In the genomic region with DNA sequence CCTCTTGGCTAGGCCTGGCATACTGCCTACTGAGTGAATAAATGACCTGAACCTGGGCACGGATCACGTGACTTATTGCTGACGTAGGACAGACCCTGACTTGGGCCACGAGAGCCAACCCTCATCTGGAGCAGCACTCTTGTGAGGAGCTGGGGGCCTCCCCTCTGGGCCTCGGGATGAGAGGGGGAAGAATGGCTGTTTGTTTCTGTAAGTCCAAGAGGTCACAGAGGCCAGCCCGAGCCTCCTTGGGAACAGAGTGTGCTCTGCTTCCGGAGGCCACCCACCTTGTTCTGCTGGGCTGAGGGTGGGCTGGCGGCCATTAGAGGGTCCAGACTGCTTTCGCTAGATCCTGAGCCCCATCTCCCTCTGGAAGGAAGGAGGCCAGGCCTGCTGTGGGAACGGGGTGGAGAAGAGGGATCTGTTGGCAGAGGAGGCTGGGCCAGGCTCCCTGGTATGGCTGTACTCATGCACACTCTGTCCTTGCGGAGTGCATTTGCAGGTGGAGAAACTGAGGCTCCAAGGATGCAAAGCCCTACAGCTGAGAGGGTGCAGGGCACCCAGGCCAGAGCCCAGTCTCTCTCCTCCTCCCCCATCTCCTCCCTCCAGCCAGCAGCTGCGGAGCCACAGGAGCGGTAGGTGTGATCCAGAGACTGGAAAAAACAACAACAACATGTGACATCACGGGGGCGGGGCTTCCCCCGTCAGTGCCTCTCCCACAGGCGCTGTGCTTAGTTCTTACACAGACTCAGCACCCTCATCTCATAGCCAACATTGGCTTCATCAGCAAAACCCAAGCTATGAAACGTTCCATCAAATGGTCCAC, we compare ENCODE assay signal across 8 mouse cellular contexts. TPM values are rescaled to one million over a fixed set of nuclear protein-coding genes. Genes with fewer than 3 reads are reported as not detected.
DNase-seq lines count a peak whose midpoint lies in the region; ATAC-seq and TF ChIP-seq lines count a peak whose summit lies in the region.

No protein-coding gene starts in this region.

- ATAC-seq in forebrain, postnatal 0 days: peak; percentile 58
- peak; percentile 32; the same call in 1 of the 2 replicates for ATAC-seq in hindbrain, embryonic 12.5 days (ENCODE audit: low FRiP score)
- ATAC-seq in limb, embryonic 12.5 days (ENCODE audit: insufficient number of reproducible peaks, insufficient read depth, low FRiP score, low TSS enrichment, low read depth): peak; percentile 37; the same call in 1 of the 2 replicates
- ATAC-seq in midbrain, embryonic 16.5 days: peak; percentile 9; the same call in 1 of the 2 replicates
- no peak for ATAC-seq in activated CD4-positive, CD25-positive, alpha-beta regulatory T cell, adult 4 months

- TF ChIP-seq CTCF in C2C12 (IDR thresholded peaks at IDR 0.05; ENCODE audit: control insufficient read depth, insufficient read depth, insufficient read length): no peak
- TF ChIP-seq CTCF in forebrain, postnatal 0 days (IDR thresholded peaks at IDR 0.05; ENCODE audit: low read depth): no peak

- H3K4me2 ChIP-seq in forebrain, postnatal 0 days (ENCODE audit: low read depth): no peak overlapping the region
- peak overlapping the region; percentile 19; the same call in 1 of the 2 replicates for H3K4me2 ChIP-seq in hindbrain, embryonic 12.5 days (replicated peaks)
- peak overlapping the region; percentile 41 for H3K4me2 ChIP-seq in limb, embryonic 12.5 days
- H3K4me2 ChIP-seq in midbrain, embryonic 16.5 days (ENCODE audit: low read length): no peak overlapping the region

- H3K36me3 ChIP-seq in C2C12 (ENCODE audit: control insufficient read depth, insufficient read depth): no peaks in the 10 kb centered on the region
- peaks cover 9% of the 10 kb centered on the region for H3K36me3 ChIP-seq in forebrain, postnatal 0 days (ENCODE audit: insufficient read depth)
- peaks cover 5% of the 10 kb centered on the region; the same call in 1 of the 2 replicates for H3K36me3 ChIP-seq in hindbrain, embryonic 12.5 days
- H3K36me3 ChIP-seq in limb, embryonic 12.5 days: peaks cover 23% of the 10 kb centered on the region
- H3K36me3 ChIP-seq in midbrain, embryonic 16.5 days (ENCODE audit: control insufficient read depth, insufficient read depth, low read length): peaks cover 2% of the 10 kb centered on the region

- H3K27ac ChIP-seq in forebrain, postnatal 0 days (ENCODE audit: low read depth, low read length): 0 out of 2 replicates have a peak overlapping the region, but pooled peaks have one; percentile 35
- peak overlapping the region; percentile 12; the same call in 1 of the 2 replicates for H3K27ac ChIP-seq in hindbrain, embryonic 12.5 days
- peak overlapping the region; percentile 86 for H3K27ac ChIP-seq in limb, embryonic 12.5 days
- no peak overlapping the region for H3K27ac ChIP-seq in midbrain, embryonic 16.5 days (ENCODE audit: low read length)

- no peaks in the 10 kb centered on the region for H3K79me3 ChIP-seq in C2C12 (ENCODE audit: low read depth)

- WGBS in forebrain, postnatal 0 days: 14% methylated on average over 18 of the region's 18 CpGs
- 8% methylated on average over 18 of the region's 18 CpGs for WGBS in hindbrain, embryonic 12.5 days
- WGBS in limb, embryonic 12.5 days: 11% methylated on average over 18 of the region's 18 CpGs
- 13% methylated on average over 18 of the region's 18 CpGs for WGBS in midbrain, embryonic 16.5 days

- DNase-seq in adrenal gland, adult 2 months: peak; percentile 65
- DNase-seq in forebrain, postnatal 0 days: no peak
- no peak for DNase-seq in spleen, adult 12 weeks (ENCODE audit: low spot score)

- no peak overlapping the region for H3K4me3 ChIP-seq in C2C12 (ENCODE audit: insufficient read depth, poor library complexity, severe bottlenecking)
- H3K4me3 ChIP-seq in forebrain, postnatal 0 days (ENCODE audit: low read depth, low read length): no peak overlapping the region
- H3K4me3 ChIP-seq in hindbrain, embryonic 12.5 days: no peak overlapping the region
- H3K4me3 ChIP-seq in limb, embryonic 12.5 days (replicated peaks): peak overlapping the region; percentile 15; the same call in 1 of the 2 replicates
- H3K4me3 ChIP-seq in midbrain, embryonic 16.5 days (ENCODE audit: low read depth, low read length): no peak overlapping the region

- no peak overlapping the region for H3K9ac ChIP-seq in forebrain, postnatal 0 days
- H3K9ac ChIP-seq in hindbrain, embryonic 12.5 days: no peak overlapping the region
- 0 out of 2 replicates have a peak overlapping the region, but pooled peaks have one; percentile 37 for H3K9ac ChIP-seq in limb, embryonic 12.5 days (replicated peaks)
- H3K9ac ChIP-seq in midbrain, embryonic 16.5 days (ENCODE audit: low read depth, low read length): no peak overlapping the region

- no peaks in the 10 kb centered on the region for H3K27me3 ChIP-seq in C2C12 (ENCODE audit: control insufficient read depth, insufficient read depth, insufficient read length)
- no peaks in the 10 kb centered on the region for H3K27me3 ChIP-seq in forebrain, postnatal 0 days (ENCODE audit: insufficient read depth, low read length)
- no peaks in the 10 kb centered on the region for H3K27me3 ChIP-seq in hindbrain, embryonic 12.5 days
- no peaks in the 10 kb centered on the region for H3K27me3 ChIP-seq in limb, embryonic 12.5 days
- H3K27me3 ChIP-seq in midbrain, embryonic 16.5 days (ENCODE audit: control insufficient read depth, insufficient read depth, low read depth, low read length): no peaks in the 10 kb centered on the region

- H3K9me3 ChIP-seq in forebrain, postnatal 0 days (ENCODE audit: low read length): no peaks in the 10 kb centered on the region
- no peaks in the 10 kb centered on the region for H3K9me3 ChIP-seq in hindbrain, embryonic 12.5 days (replicated peaks)
- H3K9me3 ChIP-seq in limb, embryonic 12.5 days: no peaks in the 10 kb centered on the region
- H3K9me3 ChIP-seq in midbrain, embryonic 16.5 days (replicated peaks; ENCODE audit: control insufficient read depth, low read length, poor library complexity, severe bottlenecking): no peaks in the 10 kb centered on the region

- no peak overlapping the region for H3ac ChIP-seq in C2C12 (ENCODE audit: control insufficient read depth, insufficient read length, low read depth)

- no peaks in the 10 kb centered on the region for H3K79me2 ChIP-seq in C2C12 (ENCODE audit: control insufficient read depth, insufficient read depth)

- H3K4me1 ChIP-seq in forebrain, postnatal 0 days (ENCODE audit: insufficient read depth): no peaks in the 10 kb centered on the region; the same call in 1 of the 2 replicates
- peaks cover 25% of the 10 kb centered on the region for H3K4me1 ChIP-seq in hindbrain, embryonic 12.5 days
- peaks cover 24% of the 10 kb centered on the region for H3K4me1 ChIP-seq in limb, embryonic 12.5 days (replicated peaks)
- peaks cover 7% of the 10 kb centered on the region for H3K4me1 ChIP-seq in midbrain, embryonic 16.5 days (ENCODE audit: control insufficient read depth, insufficient read depth, low read length)

TF ChIP-seq in C2C12, 6 proteins besides CTCF, POLR2A, EP300 and RAD21:
- TF ChIP-seq FOSL1 (IDR thresholded peaks at IDR 0.05; ENCODE audit: insufficient read depth, low read length, poor library complexity, severe bottlenecking) (no peak), MYOG (IDR thresholded peaks at IDR 0.05; ENCODE audit: control insufficient read depth, extremely low read depth, insufficient read length) (no peak), USF1 (IDR thresholded peaks at IDR 0.05; ENCODE audit: low read depth) (peak; percentile 32), CEBPB (IDR thresholded peaks at IDR 0.05; ENCODE audit: low read depth) (no peak), MAX (IDR thresholded peaks at IDR 0.05) (no peak), MYOD1 (IDR thresholded peaks at IDR 0.05; ENCODE audit: control insufficient read depth, insufficient read length, low read depth) (no peak)

RNA-seq across cellular contexts. Expression of a gene that starts 36.7 kb away (rescaled TPM):
- 63.6 TPM for polyA plus RNA-seq in C2C12 (2012; fragmentation: generic; extraction: Trizol)
- total RNA-seq in adrenal gland, adult 2 months (2021): 100 to 1,000 TPM; 324 to 579 TPM
- polyA plus RNA-seq in adrenal gland, adult 2 months (2012; rRNA removed): 702 and 1,082 TPM in 2 replicates
- total RNA-seq in forebrain, postnatal 0 days (2014; rRNA removed): 318 and 421 TPM in 2 replicates
- polyA plus RNA-seq in forebrain, postnatal 0 days (2015; fragmentation: Nextera tagmentation; extraction: Ambion mirVana): 159 and 204 TPM in 2 replicates
- polyA plus RNA-seq in hindbrain, embryonic 12.5 days (2016; fragmentation: Nextera tagmentation; extraction: Ambion mirVana): 60.5 and 66.7 TPM in 2 replicates
- polyA plus RNA-seq in limb, embryonic 12.5 days (2016; fragmentation: Nextera tagmentation; extraction: Ambion mirVana): 30.6 and 42.1 TPM in 2 replicates
- polyA plus RNA-seq in midbrain, embryonic 16.5 days (2015; fragmentation: Nextera tagmentation; extraction: Ambion mirVana): 188 and 205 TPM in 2 replicates
- polyA plus RNA-seq in activated CD4-positive, CD25-positive, alpha-beta regulatory T cell, adult 4 months (2017; shearing (Covaris generic)): 1 to 10 TPM; 1.0 to 1.5 TPM

Comparison
In these comparisons a context has a peak if more than half of its experiments do, and no peak if none do; other contexts are left out.
1. H3K4me2 ChIP-seq: peak in hindbrain, embryonic 12.5 days (single experiment) and limb, embryonic 12.5 days (single experiment); none in forebrain, postnatal 0 days (single experiment) and midbrain, embryonic 16.5 days (single experiment).
2. RNA of a gene that starts 36.7 kb away (polyA plus RNA-seq): 702 to 1,082 TPM in adrenal gland, adult 2 months, 188 to 205 TPM in midbrain, embryonic 16.5 days, 159 to 204 TPM in forebrain, postnatal 0 days, 63.6 TPM in C2C12 (single experiment), 60.5 to 66.7 TPM in hindbrain, embryonic 12.5 days and 30.6 to 42.1 TPM in limb, embryonic 12.5 days; 1.0 to 1.5 TPM in activated CD4-positive, CD25-positive, alpha-beta regulatory T cell, adult 4 months; every median in the first group is over 10 times any median in the second.